Mouse (Mus musculus): ENCODE data around the gene Ggnbp2. TPM values are rescaled to one million over a fixed set of nuclear protein-coding genes. Genes with fewer than 3 reads are reported as not detected.

The Ggnbp2 gene
- polyA plus RNA-seq, 1 experiment from 2014 or later: 71.0 TPM

- H3K36me3 ChIP-seq: 0 out of 2 replicates have a peak, but pooled peaks cover 5% of the 10 kb centered on the region
- H3K4me2 ChIP-seq (replicated peaks): no peak overlapping the region
- no peaks in the 10 kb centered on the region for H3K9me3 ChIP-seq
- no peak overlapping the region for H3K9ac ChIP-seq
- peaks cover 11% of the 10 kb centered on the region for H3K4me1 ChIP-seq
- ATAC-seq (ENCODE audit: low FRiP score, low read depth): no peak
- no peak overlapping the region for H3K4me3 ChIP-seq
- H3K27ac ChIP-seq: no peak overlapping the region
- WGBS: 81% methylated on average over 1 of the region's 1 CpGs
- H3K27me3 ChIP-seq: no peaks in the 10 kb centered on the region
Observed at GRCm38 (mm10) chr11:84873042-84873833, 2.6 kb upstream of the Ggnbp2 start.

- Histone ChIP-seq H3K4me3 (peak overlapping the region; percentile 98), H3K36me3 (no peaks in the 10 kb centered on the region), H3K4me2 (replicated peaks) (peak overlapping the region; percentile 67), H3K9me3 (no peaks in the 10 kb centered on the region), H3K27me3 (no peaks in the 10 kb centered on the region), H3K27ac (peak overlapping the region; percentile 98; the same call in 1 of the 2 replicates), H3K9ac (peak overlapping the region; percentile 92), H3K4me1 (peaks cover 21% of the 10 kb centered on the region)
- 69% methylated on average over 4 of the region's 4 CpGs for WGBS
- ATAC-seq (ENCODE audit: low FRiP score, low read depth): no peak
Observed at GRCm38 (mm10) chr11:84871548-84872069, 992 bp upstream of the Ggnbp2 start.

GRCm38 (mm10) chr11:84871046-84871445 lies 429 bp upstream of the Ggnbp2 start:
- peak overlapping the region; percentile 98 for H3K27ac ChIP-seq
- no peaks in the 10 kb centered on the region for H3K27me3 ChIP-seq
- WGBS: 1% methylated on average over 10 of the region's 10 CpGs
- H3K4me1 ChIP-seq: peaks cover 24% of the 10 kb centered on the region
- H3K4me2 ChIP-seq (replicated peaks): peak overlapping the region; percentile 67
- peak; percentile 28 for ATAC-seq (ENCODE audit: low FRiP score, low read depth)
- no peaks in the 10 kb centered on the region for H3K36me3 ChIP-seq
- H3K9me3 ChIP-seq: no peaks in the 10 kb centered on the region
- H3K4me3 ChIP-seq: peak overlapping the region; percentile 98
- H3K9ac ChIP-seq: peak overlapping the region; percentile 92

GRCm38 (mm10) chr11:84869537-84870232 lies 932 bp downstream of the Ggnbp2 start:
- peak; percentile 83 for ATAC-seq (ENCODE audit: low FRiP score, low read depth)
- H3K36me3 ChIP-seq: 0 out of 2 replicates have a peak, but pooled peaks cover 2% of the 10 kb centered on the region
- H3K9me3 ChIP-seq: no peaks in the 10 kb centered on the region
- WGBS: under 1% methylated on average over 43 of the region's 61 CpGs
- peak overlapping the region; percentile 97 for H3K9ac ChIP-seq
- peak overlapping the region; percentile 98 for H3K4me3 ChIP-seq
- no peaks in the 10 kb centered on the region for H3K27me3 ChIP-seq
- H3K27ac ChIP-seq: peak overlapping the region; percentile 92
- peak overlapping the region; percentile 91 for H3K4me2 ChIP-seq (replicated peaks)
- peaks cover 24% of the 10 kb centered on the region for H3K4me1 ChIP-seq

GRCm38 (mm10) chr11:84868786-84869259 lies 1.8 kb downstream of the Ggnbp2 start:
- no peak for ATAC-seq (ENCODE audit: low FRiP score, low read depth)
- Histone ChIP-seq H3K27ac (peak overlapping the region; percentile 92; the same call in 1 of the 2 replicates), H3K4me2 (replicated peaks) (peak overlapping the region; percentile 91), H3K4me1 (peaks cover 24% of the 10 kb centered on the region), H3K4me3 (peak overlapping the region; percentile 98), H3K9me3 (no peaks in the 10 kb centered on the region), H3K9ac (peak overlapping the region; percentile 97), H3K27me3 (no peaks in the 10 kb centered on the region), H3K36me3 (0 out of 2 replicates have a peak, but pooled peaks cover 6% of the 10 kb centered on the region)
- 14% methylated on average over 7 of the region's 7 CpGs for WGBS

GRCm38 (mm10) chr11:84867586-84867985 lies 3.0 kb downstream of the Ggnbp2 start:
- no peaks in the 10 kb centered on the region for H3K9me3 ChIP-seq
- H3K9ac ChIP-seq: no peak overlapping the region
- no peak for ATAC-seq (ENCODE audit: low FRiP score, low read depth)
- H3K27ac ChIP-seq: no peak overlapping the region
- H3K4me1 ChIP-seq: peaks cover 24% of the 10 kb centered on the region
- no peaks in the 10 kb centered on the region for H3K27me3 ChIP-seq
- peaks cover 14% of the 10 kb centered on the region; the same call in 1 of the 2 replicates for H3K36me3 ChIP-seq
- H3K4me3 ChIP-seq: no peak overlapping the region
- 93% methylated on average over 2 of the region's 2 CpGs for WGBS
- peak overlapping the region; percentile 19; the same call in 1 of the 2 replicates for H3K4me2 ChIP-seq (replicated peaks)

- 63% methylated on average over 2 of the region's 2 CpGs for WGBS
- no peak for ATAC-seq (ENCODE audit: low FRiP score, low read depth)
Observed at GRCm38 (mm10) chr11:84865268-84865667, 5.3 kb downstream of the Ggnbp2 start.

GRCm38 (mm10) chr11:84855285-84855684 lies 15.3 kb downstream of the Ggnbp2 start:
- no peak overlapping the region for H3K27ac ChIP-seq
- H3K9me3 ChIP-seq: no peaks in the 10 kb centered on the region
- no peak overlapping the region for H3K4me3 ChIP-seq
- WGBS: 92% methylated on average over 6 of the region's 6 CpGs
- no peak for ATAC-seq (ENCODE audit: low FRiP score, low read depth)
- peaks cover 71% of the 10 kb centered on the region for H3K36me3 ChIP-seq
- no peaks in the 10 kb centered on the region for H3K4me1 ChIP-seq
- H3K27me3 ChIP-seq: no peaks in the 10 kb centered on the region
- no peak overlapping the region for H3K4me2 ChIP-seq (replicated peaks)
- H3K9ac ChIP-seq: no peak overlapping the region

More at GRCm38 (mm10) chr11:84865268-84865667, 5.3 kb downstream of the Ggnbp2 start:
- H3K9ac ChIP-seq: no peak overlapping the region
- H3K27me3 ChIP-seq: no peaks in the 10 kb centered on the region
- peaks cover 22% of the 10 kb centered on the region for H3K4me1 ChIP-seq
- peaks cover 33% of the 10 kb centered on the region for H3K36me3 ChIP-seq
- no peak overlapping the region for H3K4me2 ChIP-seq (replicated peaks)
- no peak overlapping the region for H3K27ac ChIP-seq
- H3K4me3 ChIP-seq: no peak overlapping the region
- no peaks in the 10 kb centered on the region for H3K9me3 ChIP-seq

- no peak overlapping the region for H3K27ac ChIP-seq
- H3K4me1 ChIP-seq: no peaks in the 10 kb centered on the region
- WGBS: 85% methylated on average over 7 of the region's 7 CpGs
- no peak for ATAC-seq (ENCODE audit: low FRiP score, low read depth)
- no peak overlapping the region for H3K4me2 ChIP-seq (replicated peaks)
- no peak overlapping the region for H3K4me3 ChIP-seq
- H3K27me3 ChIP-seq: no peaks in the 10 kb centered on the region
- H3K9me3 ChIP-seq: no peaks in the 10 kb centered on the region
- no peak overlapping the region for H3K9ac ChIP-seq
- peaks cover 60% of the 10 kb centered on the region for H3K36me3 ChIP-seq
Observed at GRCm38 (mm10) chr11:84847475-84848090, 23.0 kb downstream of the Ggnbp2 start.

- H3K27me3 ChIP-seq: no peaks in the 10 kb centered on the region
- H3K9ac ChIP-seq: no peak overlapping the region
- 95% methylated on average over 15 of the region's 15 CpGs for WGBS
- no peak for ATAC-seq (ENCODE audit: low FRiP score, low read depth)
- no peak overlapping the region for H3K27ac ChIP-seq
- no peak overlapping the region for H3K4me3 ChIP-seq
- peaks cover 55% of the 10 kb centered on the region for H3K36me3 ChIP-seq
- H3K9me3 ChIP-seq: no peaks in the 10 kb centered on the region
- no peaks in the 10 kb centered on the region for H3K4me1 ChIP-seq
- no peak overlapping the region for H3K4me2 ChIP-seq (replicated peaks)
Observed at GRCm38 (mm10) chr11:84846741-84847474, 23.7 kb downstream of the Ggnbp2 start.

- H3K9me3 ChIP-seq: no peaks in the 10 kb centered on the region
- no peak overlapping the region for H3K9ac ChIP-seq
- 93% methylated on average over 2 of the region's 2 CpGs for WGBS
- H3K4me2 ChIP-seq (replicated peaks): no peak overlapping the region
- H3K27me3 ChIP-seq: no peaks in the 10 kb centered on the region
- H3K36me3 ChIP-seq: peaks cover 72% of the 10 kb centered on the region
- no peak overlapping the region for H3K4me3 ChIP-seq
- ATAC-seq (ENCODE audit: low FRiP score, low read depth): no peak
- H3K27ac ChIP-seq: no peak overlapping the region
- H3K4me1 ChIP-seq: no peaks in the 10 kb centered on the region
Observed at GRCm38 (mm10) chr11:84839330-84839729, 31.3 kb downstream of the Ggnbp2 start.
